Mouse (Mus musculus) liver, postnatal 0 days (tissue): ENCODE results near the gene Wwp2.

Source experiments
- CTCF ChIP-seq: sonication (generic); IDR thresholded peaks from 2 replicates; pipeline ENCODE4 v1.5.1; 2016; ENCODE audit warnings: antibody characterized with exemption, low read depth
- EP300 ChIP-seq: IDR thresholded peaks from 2 replicates; pipeline ENCODE4 v1.6.1; 2016; ENCODE audit warnings: antibody characterized with exemption, low read depth, mild to moderate bottlenecking

GRCm38 (mm10) chr8:107424597-107425229 is 11.5 kb upstream of the Wwp2 start, which contains the start of gene Nob1:
- TF ChIP-seq CTCF (peak; percentile 100), EP300 (no peak)
